Mouse (Mus musculus): ENCODE data around the gene Chchd1. TPM values are rescaled to one million over a fixed set of nuclear protein-coding genes. Genes with fewer than 3 reads are reported as not detected.

Chchd1 gene
- polyA plus RNA-seq (2012; fragmentation: generic; extraction: Trizol), result 111 TPM

DNA sequence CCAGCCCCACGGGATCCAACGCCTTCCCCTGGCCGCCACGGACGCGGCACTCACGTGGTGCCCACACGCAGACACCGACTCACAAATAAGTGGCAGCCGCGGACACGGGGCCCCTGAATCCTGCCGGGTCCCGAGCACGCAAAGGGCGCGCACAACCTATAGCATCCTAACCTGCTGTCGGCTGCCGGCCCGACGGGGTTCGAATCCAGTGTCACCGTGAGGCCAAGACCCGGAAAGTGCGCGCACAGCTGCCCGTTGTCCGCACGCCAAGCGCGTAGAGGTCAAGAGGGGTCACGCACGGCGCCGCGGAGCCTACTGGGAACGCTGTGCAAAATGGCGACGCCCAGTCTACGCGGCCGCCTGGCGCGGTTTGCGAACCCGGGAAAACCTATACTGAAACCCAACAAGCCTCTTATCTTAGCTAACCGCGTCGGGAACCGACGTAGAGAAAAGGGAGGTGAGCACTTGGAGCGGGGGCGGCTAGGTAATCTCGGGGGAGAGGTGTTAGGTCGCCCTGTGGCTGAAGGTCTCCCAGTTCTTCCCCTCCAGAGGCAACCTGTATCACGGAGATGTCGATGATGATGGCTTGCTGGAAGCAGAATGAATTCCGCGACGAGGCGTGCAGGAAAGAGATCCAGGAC, at the start of gene Chchd1:
Gene Chchd1, plus strand, starts transcription at position 266 of the 641 bp plus-strand sequence.
- TF ChIP-seq MYOD1 (IDR thresholded peaks at IDR 0.05; ENCODE audit: control insufficient read depth in 1 of 3, insufficient read length in 2 of 3, low read depth in 2 of 3) (peak in 2 of 3 experiments; percentile 76 to 86), SRF (IDR thresholded peaks at IDR 0.05; ENCODE audit: control insufficient read depth, insufficient read length, low read depth) (no peak), USF1 (IDR thresholded peaks at IDR 0.05; ENCODE audit: low read depth) (peak; percentile 44), E2F4 (IDR thresholded peaks at IDR 0.05; ENCODE audit: insufficient read depth) (peak; percentile 22), REST (IDR thresholded peaks at IDR 0.05; ENCODE audit: insufficient read depth, insufficient read length) (peak; percentile 46), MYOG (IDR thresholded peaks at IDR 0.05; ENCODE audit: control insufficient read depth in 1 of 3, insufficient read depth in 1 of 3, insufficient read length in 2 of 3, low read depth in 2 of 3) (peak in 2 of 3 experiments; percentile 87 to 89), MAX (IDR thresholded peaks at IDR 0.05; ENCODE audit: low read depth) (no peak), POLR2A (IDR thresholded peaks at IDR 0.05; ENCODE audit: insufficient read length, low read depth) (peak; percentile 87), TCF3 (IDR thresholded peaks at IDR 0.05; ENCODE audit: insufficient read length, low read depth) (no peak), POLR2AphosphoS2 (IDR thresholded peaks at IDR 0.05; ENCODE audit: insufficient read length, low read depth) (peak; percentile 82)
- Histone ChIP-seq H3K36me3 (ENCODE audit: control insufficient read depth, insufficient read depth) (no peaks in the 10 kb centered on the region), H3K4me3 (peak within 1 kb of the TSS; percentile 90), H3K27me3 (ENCODE audit: control insufficient read depth, insufficient read depth, insufficient read length) (no peaks in the 10 kb centered on the region), H3K79me2 (ENCODE audit: control insufficient read depth, insufficient read depth) (peaks cover 71% of the 10 kb centered on the region), H3K4me2 (ENCODE audit: low read depth) (peak within 1 kb of the TSS; percentile 91), H3ac (ENCODE audit: control insufficient read depth, insufficient read length) (peak within 1 kb of the TSS; percentile 75)

DNA sequence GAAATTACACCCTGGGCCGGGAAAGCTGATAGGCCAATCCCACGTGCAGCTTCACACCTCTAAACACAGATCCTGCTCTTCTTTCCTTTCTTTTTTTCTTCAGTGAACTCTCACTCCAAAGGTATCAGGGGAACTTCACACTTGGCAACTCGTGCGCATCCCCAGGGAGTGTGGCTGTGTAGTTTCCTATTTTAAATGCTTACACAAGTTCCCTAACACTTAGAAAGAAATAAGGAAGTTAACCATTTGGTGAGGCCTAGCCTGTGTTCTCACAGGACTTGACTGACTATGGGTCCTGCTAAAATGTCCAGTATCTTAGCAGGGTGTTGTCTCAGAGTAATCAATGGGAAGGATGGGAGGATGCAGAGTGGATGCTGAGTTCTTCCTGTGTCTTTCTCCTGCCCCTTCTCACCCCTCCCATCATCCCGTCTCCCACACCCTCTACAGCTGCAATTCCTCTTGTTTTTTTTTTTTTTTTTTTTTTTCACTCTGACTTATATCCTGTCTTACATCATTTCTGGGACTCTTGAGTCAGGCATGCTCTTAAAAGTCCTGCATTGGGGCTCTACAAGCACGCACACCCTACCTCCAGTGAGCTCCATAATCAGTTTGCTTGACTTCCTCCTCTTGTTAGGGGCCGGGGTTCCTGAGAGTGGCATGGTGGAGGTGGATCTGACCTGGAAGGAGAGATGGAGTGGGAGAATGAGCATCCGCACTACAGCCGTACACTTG, 48.0 kb upstream of the Chchd1 start:
- Histone ChIP-seq H3K27me3 (ENCODE audit: control insufficient read depth, insufficient read depth, insufficient read length) (no peaks in the 10 kb centered on the region), H3ac (ENCODE audit: control insufficient read depth, insufficient read length) (no peak overlapping the region), H3K79me2 (ENCODE audit: control insufficient read depth, insufficient read depth) (no peaks in the 10 kb centered on the region), H3K4me3 (no peak overlapping the region), H3K36me3 (ENCODE audit: control insufficient read depth, insufficient read depth) (no peaks in the 10 kb centered on the region), H3K4me2 (ENCODE audit: low read depth) (peak overlapping the region; percentile 27)
- TF ChIP-seq REST (IDR thresholded peaks at IDR 0.05; ENCODE audit: insufficient read depth, insufficient read length), result no peak
- TF ChIP-seq CEBPB (IDR thresholded peaks at IDR 0.05; ENCODE audit: insufficient read depth, poor library complexity, severe bottlenecking), result peak; percentile 56; the same call in 1 of the 2 replicates

DNA sequence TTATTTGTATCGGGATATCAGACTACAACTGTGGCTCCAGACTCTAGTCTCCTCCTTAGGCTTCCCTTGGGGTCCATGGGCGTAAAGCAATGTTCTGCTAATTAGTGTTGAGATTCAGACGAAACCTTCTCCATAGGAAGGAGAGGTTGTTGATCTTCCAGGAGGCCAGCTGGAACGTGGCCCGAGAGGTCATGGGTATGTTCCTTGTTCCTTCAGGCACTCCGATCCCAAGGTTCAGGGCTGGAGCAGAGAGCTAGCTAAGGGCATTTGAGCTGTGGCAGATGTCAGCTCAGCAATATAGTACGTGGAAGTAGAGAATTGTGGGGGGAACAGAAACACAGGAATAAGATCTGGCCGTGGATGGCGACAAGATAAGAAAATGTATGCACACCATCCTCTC, 47.1 kb upstream of the Chchd1 start:
- no peak for TF ChIP-seq MYOD1 (IDR thresholded peaks at IDR 0.05; ENCODE audit: control insufficient read depth in 1 of 3, insufficient read length in 2 of 3, low read depth in 2 of 3)
- TF ChIP-seq CEBPB (IDR thresholded peaks at IDR 0.05; ENCODE audit: insufficient read depth, poor library complexity, severe bottlenecking), result no peak
- TF ChIP-seq MYOG (IDR thresholded peaks at IDR 0.05; ENCODE audit: control insufficient read depth in 1 of 3, insufficient read depth in 1 of 3, insufficient read length in 2 of 3, low read depth in 2 of 3), result no peak
- no peak for TF ChIP-seq POLR2A (IDR thresholded peaks at IDR 0.05; ENCODE audit: insufficient read length, low read depth)
- TF ChIP-seq TCF3 (IDR thresholded peaks at IDR 0.05; ENCODE audit: insufficient read length, low read depth), result no peak
- TF ChIP-seq TCF12 (IDR thresholded peaks at IDR 0.05; ENCODE audit: insufficient read depth, poor library complexity, severe bottlenecking), result no peak
- no peak for TF ChIP-seq REST (IDR thresholded peaks at IDR 0.05; ENCODE audit: insufficient read depth, insufficient read length)
- no peak for TF ChIP-seq MAX (IDR thresholded peaks at IDR 0.05; ENCODE audit: low read depth)
- no peak for TF ChIP-seq E2F4 (IDR thresholded peaks at IDR 0.05; ENCODE audit: insufficient read depth)
- no peak for TF ChIP-seq SRF (IDR thresholded peaks at IDR 0.05; ENCODE audit: control insufficient read depth, insufficient read length, low read depth)
- TF ChIP-seq POLR2AphosphoS2 (IDR thresholded peaks at IDR 0.05; ENCODE audit: insufficient read length, low read depth), result no peak
- TF ChIP-seq USF1 (IDR thresholded peaks at IDR 0.05; ENCODE audit: low read depth), result no peak
- Histone ChIP-seq H3K79me2 (ENCODE audit: control insufficient read depth, insufficient read depth) (no peaks in the 10 kb centered on the region), H3K4me3 (no peak overlapping the region), H3K36me3 (ENCODE audit: control insufficient read depth, insufficient read depth) (no peaks in the 10 kb centered on the region), H3K4me2 (ENCODE audit: low read depth) (peak overlapping the region; percentile 27), H3K27me3 (ENCODE audit: control insufficient read depth, insufficient read depth, insufficient read length) (no peaks in the 10 kb centered on the region), H3ac (ENCODE audit: control insufficient read depth, insufficient read length) (no peak overlapping the region)

DNA sequence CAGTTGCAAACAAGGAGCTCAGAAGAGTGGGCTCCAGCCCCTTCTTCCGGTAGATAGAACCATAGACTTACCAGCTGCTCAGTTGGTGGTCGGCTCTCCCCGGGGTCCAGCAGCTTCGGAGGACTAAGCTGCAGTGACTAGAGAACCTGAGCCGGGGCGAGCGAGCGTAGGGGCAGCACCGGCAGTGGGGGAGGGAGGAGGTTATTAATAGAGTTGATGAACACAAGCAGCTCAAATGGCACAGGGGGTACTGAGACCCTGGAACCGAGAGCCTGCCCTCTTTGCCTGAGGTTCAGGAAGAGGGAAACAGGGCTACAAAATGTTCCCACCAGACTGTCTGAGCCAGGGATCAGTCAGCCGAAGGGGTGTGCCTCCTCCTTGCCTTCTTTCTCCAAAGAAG, 46.4 kb upstream of the Chchd1 start, which contains the start of gene Myoz1:
Gene Myoz1, minus strand, starts transcription at position 180 of the 400 bp plus-strand sequence.
- H3K27me3 ChIP-seq (ENCODE audit: control insufficient read depth, insufficient read depth, insufficient read length), result no peaks in the 10 kb centered on the region
- H3K4me3 ChIP-seq, result no peak within 1 kb of the TSS
- TF ChIP-seq TCF12 (IDR thresholded peaks at IDR 0.05; ENCODE audit: insufficient read depth, poor library complexity, severe bottlenecking) (no peak), USF1 (IDR thresholded peaks at IDR 0.05; ENCODE audit: low read depth) (no peak), SRF (IDR thresholded peaks at IDR 0.05; ENCODE audit: control insufficient read depth, insufficient read length, low read depth) (no peak), POLR2A (IDR thresholded peaks at IDR 0.05; ENCODE audit: insufficient read length, low read depth) (no peak), POLR2AphosphoS2 (IDR thresholded peaks at IDR 0.05; ENCODE audit: insufficient read length, low read depth) (no peak), MYOG (IDR thresholded peaks at IDR 0.05; ENCODE audit: control insufficient read depth in 1 of 3, insufficient read depth in 1 of 3, insufficient read length in 2 of 3, low read depth in 2 of 3) (no peak), MAX (IDR thresholded peaks at IDR 0.05; ENCODE audit: low read depth) (no peak), REST (IDR thresholded peaks at IDR 0.05; ENCODE audit: insufficient read depth, insufficient read length) (no peak), CEBPB (IDR thresholded peaks at IDR 0.05; ENCODE audit: insufficient read depth, poor library complexity, severe bottlenecking) (no peak)
- peak within 1 kb of the TSS; percentile 27 for H3K4me2 ChIP-seq (ENCODE audit: low read depth)
- no peaks in the 10 kb centered on the region for H3K36me3 ChIP-seq (ENCODE audit: control insufficient read depth, insufficient read depth)
- H3K79me2 ChIP-seq (ENCODE audit: control insufficient read depth, insufficient read depth), result no peaks in the 10 kb centered on the region
- H3ac ChIP-seq (ENCODE audit: control insufficient read depth, insufficient read length), result no peak within 1 kb of the TSS
